In genomic region chr5:30154013-30154412, GRCm38 (mm10) we compare ENCODE assay signal across 8 mouse cellular contexts. TPM values are rescaled to one million over a fixed set of nuclear protein-coding genes. Genes with fewer than 3 reads are reported as not detected.
DNase-seq lines count a peak whose midpoint lies in the region; ATAC-seq and TF ChIP-seq lines count a peak whose summit lies in the region.

No protein-coding gene starts in this region.

- peak overlapping the region; percentile 93 for H3K9ac ChIP-seq in heart, embryonic 11.5 days (ENCODE audit: low read depth, low read length)
- H3K9ac ChIP-seq in forebrain, embryonic 11.5 days (ENCODE audit: low read length), result peak overlapping the region; percentile 82
- H3K9ac ChIP-seq in liver, embryonic 11.5 days (ENCODE audit: low read depth, low read length), result peak overlapping the region; percentile 73

- no peak overlapping the region for H3K27ac ChIP-seq in heart, embryonic 11.5 days (ENCODE audit: low read depth, low read length)
- no peak overlapping the region for H3K27ac ChIP-seq in forebrain, embryonic 11.5 days (ENCODE audit: low read depth, low read length)
- H3K27ac ChIP-seq in liver, embryonic 11.5 days (ENCODE audit: low read depth, low read length), result peak overlapping the region; percentile 78

- ATAC-seq in heart, embryonic 11.5 days (replicated peaks; ENCODE audit: insufficient number of reproducible peaks, low FRiP score, low TSS enrichment), result no peak
- ATAC-seq in G1E (ENCODE audit: extremely low read depth, insufficient number of reproducible peaks, low FRiP score, poor library complexity, severe bottlenecking), result no peak
- no peak for ATAC-seq in forebrain, embryonic 11.5 days (replicated peaks; ENCODE audit: low FRiP score)
- no peak for ATAC-seq in liver, embryonic 11.5 days (replicated peaks; ENCODE audit: low FRiP score)

- intact Hi-C loops in heart, postnatal 36 days (cut with DNase I), result loop anchor here (5.0 kb wide), 1 partner anchor 78 kb away; the partner anchor contains the start of gene Selenoi

- H3K27me3 ChIP-seq in heart, embryonic 11.5 days (ENCODE audit: control insufficient read depth, insufficient read depth, low read length), result no peaks in the 10 kb centered on the region
- H3K27me3 ChIP-seq in G1E (ENCODE audit: insufficient read depth, low read length), result no peaks in the 10 kb centered on the region
- no peaks in the 10 kb centered on the region for H3K27me3 ChIP-seq in forebrain, embryonic 11.5 days (ENCODE audit: control insufficient read depth, insufficient read depth, low read length)
- H3K27me3 ChIP-seq in liver, embryonic 11.5 days (replicated peaks; ENCODE audit: control insufficient read depth, insufficient read depth, low read length), result no peaks in the 10 kb centered on the region

- no peak for TF ChIP-seq CTCF in G1E (IDR thresholded peaks at IDR 0.05; ENCODE audit: low read depth, low read length)

- peaks cover 5% of the 10 kb centered on the region; the same call in 1 of the 2 replicates for H3K4me1 ChIP-seq in heart, embryonic 11.5 days (ENCODE audit: control insufficient read depth, insufficient read depth, low read length)
- H3K4me1 ChIP-seq in G1E (ENCODE audit: insufficient read depth, low read depth, low read length), result peaks cover 22% of the 10 kb centered on the region
- peaks cover 5% of the 10 kb centered on the region; the same call in 1 of the 2 replicates for H3K4me1 ChIP-seq in forebrain, embryonic 11.5 days (replicated peaks; ENCODE audit: control insufficient read depth, insufficient read depth, low read length)
- H3K4me1 ChIP-seq in liver, embryonic 11.5 days (replicated peaks; ENCODE audit: control insufficient read depth, insufficient read depth, low read length), result peaks cover 6% of the 10 kb centered on the region; the same call in 1 of the 2 replicates

- H3K36me3 ChIP-seq in heart, embryonic 11.5 days (ENCODE audit: control insufficient read depth, insufficient read depth, low read length), result no peaks in the 10 kb centered on the region
- H3K36me3 ChIP-seq in G1E (replicated peaks), result peaks cover 27% of the 10 kb centered on the region
- no peaks in the 10 kb centered on the region for H3K36me3 ChIP-seq in forebrain, embryonic 11.5 days (ENCODE audit: control insufficient read depth, insufficient read depth, low read length)
- H3K36me3 ChIP-seq in liver, embryonic 11.5 days (ENCODE audit: control insufficient read depth, insufficient read depth, low read length), result no peaks in the 10 kb centered on the region

- WGBS in heart, embryonic 11.5 days (ENCODE audit: insufficient replicate concordance), result 22% methylated on average over 4 of the region's 4 CpGs
- WGBS in forebrain, embryonic 11.5 days, result 22% methylated on average over 4 of the region's 4 CpGs
- WGBS in liver, embryonic 11.5 days, result 23% methylated on average over 4 of the region's 4 CpGs

- H3K4me3 ChIP-seq in heart, embryonic 11.5 days (ENCODE audit: low read depth, low read length), result peak overlapping the region; percentile 79
- peak overlapping the region; percentile 93 for H3K4me3 ChIP-seq in G1E (ENCODE audit: low read depth, low read length)
- peak overlapping the region; percentile 88 for H3K4me3 ChIP-seq in forebrain, embryonic 11.5 days (ENCODE audit: low read depth, low read length)
- peak overlapping the region; percentile 75 for H3K4me3 ChIP-seq in liver, embryonic 11.5 days (ENCODE audit: low read depth, low read length)

- no peaks in the 10 kb centered on the region for H3K9me3 ChIP-seq in heart, embryonic 11.5 days (replicated peaks; ENCODE audit: control insufficient read depth, low read length)
- no peaks in the 10 kb centered on the region for H3K9me3 ChIP-seq in G1E (replicated peaks)
- no peaks in the 10 kb centered on the region for H3K9me3 ChIP-seq in forebrain, embryonic 11.5 days (ENCODE audit: control insufficient read depth, low read length)
- no peaks in the 10 kb centered on the region for H3K9me3 ChIP-seq in liver, embryonic 11.5 days (ENCODE audit: control insufficient read depth, low read length)

- peak overlapping the region; percentile 85 for H3K4me2 ChIP-seq in heart, embryonic 11.5 days
- peak overlapping the region; percentile 59 for H3K4me2 ChIP-seq in forebrain, embryonic 11.5 days (ENCODE audit: low read depth, low read length, severe bottlenecking)
- peak overlapping the region; percentile 85 for H3K4me2 ChIP-seq in liver, embryonic 11.5 days

- DNase-seq in heart, postnatal 36 days, result no peak
- no peak for DNase-seq in G1E (ENCODE audit: low spot score)
- no peak for DNase-seq in forebrain, embryonic 11.5 days (ENCODE audit: low spot score)
- no peak for DNase-seq in liver, embryonic 11.5 days (ENCODE audit: low spot score)
- no peak for DNase-seq in urinary bladder, postnatal 4 days (ENCODE audit: low spot score in 2 of 2)
- no peak for DNase-seq in thymus, adult 18-20 months
- DNase-seq in spleen, adult 18-20 months, result no peak

RNA-seq across cellular contexts. Expression of gene Hadha, which starts 0.9 kb away (rescaled TPM):
- polyA plus RNA-seq in heart, embryonic 11.5 days (2014; fragmentation: Nextera tagmentation; extraction: Ambion mirVana), result 129 and 172 TPM in 2 replicates
- 1,000 to 10,000 TPM; 1,332 to 1,358 TPM for total RNA-seq in heart, postnatal 36 days (2021)
- total RNA-seq in G1E (2014; fragmentation: Nextera tagmentation) (121 and 133 TPM in 2 replicates), G1E (2017) (162 and 168 TPM in 2 replicates)
- polyA plus RNA-seq in G1E (2012), result 18.4 and 29.8 TPM in 2 replicates
- polyA plus RNA-seq in forebrain, embryonic 11.5 days (2014; fragmentation: Nextera tagmentation; extraction: Ambion mirVana), result 93.1 and 97.4 TPM in 2 replicates
- polyA plus RNA-seq in liver, embryonic 11.5 days (2014; fragmentation: Nextera tagmentation; extraction: Ambion mirVana), result 122 and 128 TPM in 2 replicates

RNA-seq across cellular contexts. Expression of gene Hadhb, which starts 1.0 kb away (rescaled TPM):
- 268 and 306 TPM in 2 replicates for polyA plus RNA-seq in heart, embryonic 11.5 days (2014; fragmentation: Nextera tagmentation; extraction: Ambion mirVana)
- total RNA-seq in heart, postnatal 36 days (2021), result 1,000 to 10,000 TPM; 2,118 to 2,205 TPM
- 61.4 and 74.9 TPM in 2 replicates for total RNA-seq in G1E (2014; fragmentation: Nextera tagmentation)
- total RNA-seq in G1E (2017), result 108 and 112 TPM in 2 replicates
- 16.3 and 51.3 TPM in 2 replicates for polyA plus RNA-seq in G1E (2012)
- 105 and 108 TPM in 2 replicates for polyA plus RNA-seq in forebrain, embryonic 11.5 days (2014; fragmentation: Nextera tagmentation; extraction: Ambion mirVana)
- 145 and 167 TPM in 2 replicates for polyA plus RNA-seq in liver, embryonic 11.5 days (2014; fragmentation: Nextera tagmentation; extraction: Ambion mirVana)

RNA-seq across cellular contexts. Expression of gene 3110082J24Rik, which starts 48.1 kb away (rescaled TPM):
- polyA plus RNA-seq in heart, embryonic 11.5 days (2014; fragmentation: Nextera tagmentation; extraction: Ambion mirVana), result not detected in 2 replicates
- not detected for total RNA-seq in heart, postnatal 36 days (2021)
- total RNA-seq in G1E (2014; fragmentation: Nextera tagmentation) (not detected in 2 replicates), G1E (2017) (not detected in 2 replicates)
- polyA plus RNA-seq in G1E (2012), result not detected in 2 replicates
- polyA plus RNA-seq in forebrain, embryonic 11.5 days (2014; fragmentation: Nextera tagmentation; extraction: Ambion mirVana), result 3.6 and 4.7 TPM in 2 replicates
- polyA plus RNA-seq in liver, embryonic 11.5 days (2014; fragmentation: Nextera tagmentation; extraction: Ambion mirVana), result not detected in 2 replicates

RNA-seq across cellular contexts. Expression of gene Garem2, which starts 49.1 kb away (rescaled TPM):
- 0.21 and 0.23 TPM in 2 replicates for polyA plus RNA-seq in heart, embryonic 11.5 days (2014; fragmentation: Nextera tagmentation; extraction: Ambion mirVana)
- under 1 TPM; 0.11 to 0.14 TPM for total RNA-seq in heart, postnatal 36 days (2021)
- total RNA-seq in G1E (2014; fragmentation: Nextera tagmentation), result not detected in 2 replicates
- total RNA-seq in G1E (2017), result under 0.01 and 0.06 TPM in 2 replicates
- polyA plus RNA-seq in G1E (2012), result not detected in 2 replicates
- polyA plus RNA-seq in forebrain, embryonic 11.5 days (2014; fragmentation: Nextera tagmentation; extraction: Ambion mirVana), result 17.2 and 19.8 TPM in 2 replicates
- 0.18 and 0.35 TPM in 2 replicates for polyA plus RNA-seq in liver, embryonic 11.5 days (2014; fragmentation: Nextera tagmentation; extraction: Ambion mirVana)

RNA-seq across cellular contexts. Expression of gene Adgrf3, which starts 51.5 kb away (rescaled TPM):
- polyA plus RNA-seq in heart, embryonic 11.5 days (2014; fragmentation: Nextera tagmentation; extraction: Ambion mirVana), result 0.24 and 0.62 TPM in 2 replicates
- under 1 TPM in 1 of 2 experiments, not detected in 1; 0.08 TPM for total RNA-seq in heart, postnatal 36 days (2021)
- total RNA-seq in G1E (2014; fragmentation: Nextera tagmentation) (1.1 and 1.3 TPM in 2 replicates), G1E (2017) (0.11 and 0.23 TPM in 2 replicates)
- polyA plus RNA-seq in G1E (2012), result 0.02 and 0.03 TPM in 2 replicates
- not detected in 2 replicates for polyA plus RNA-seq in forebrain, embryonic 11.5 days (2014; fragmentation: Nextera tagmentation; extraction: Ambion mirVana)
- not detected in 2 replicates for polyA plus RNA-seq in liver, embryonic 11.5 days (2014; fragmentation: Nextera tagmentation; extraction: Ambion mirVana)
